In the genomic region with DNA sequence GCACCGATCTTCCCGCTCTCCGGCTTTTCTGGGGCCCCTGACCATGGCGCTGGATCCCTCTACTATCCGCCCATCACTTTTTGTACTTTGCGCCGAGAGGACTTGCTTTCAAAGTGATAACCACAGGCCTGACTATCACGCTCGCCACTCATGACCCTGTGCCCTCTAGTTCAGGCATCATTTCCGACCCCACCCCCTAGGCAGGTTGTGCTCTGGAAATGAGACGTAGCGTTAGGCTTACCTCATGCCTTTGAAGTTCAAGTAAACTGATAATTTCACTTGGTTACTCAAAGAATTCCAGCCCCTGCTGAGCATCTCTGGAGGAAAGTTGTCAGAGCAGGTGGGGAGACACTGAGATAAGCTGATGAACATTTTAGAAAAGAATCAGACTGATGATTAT, we compare ENCODE assay signal across 8 mouse cellular contexts. TPM values are rescaled to one million over a fixed set of nuclear protein-coding genes. Genes with fewer than 3 reads are reported as not detected.
DNase-seq lines count a peak whose midpoint lies in the region; ATAC-seq lines count a peak whose summit lies in the region.

No protein-coding gene starts in this region.

- H3K4me3 ChIP-seq in heart, embryonic 11.5 days (ENCODE audit: low read depth, low read length) = peak overlapping the region; percentile 71
- H3K4me3 ChIP-seq in embryonic facial prominence, embryonic 11.5 days (ENCODE audit: low read depth, low read length) = peak overlapping the region; percentile 67
- H3K4me3 ChIP-seq in liver, embryonic 16.5 days (ENCODE audit: low read depth, low read length) = peak overlapping the region; percentile 76

- no peak for DNase-seq in heart, postnatal 36 days
- no peak for DNase-seq in embryonic facial prominence, embryonic 11.5 days (ENCODE audit: low spot score)
- peak; percentile 30 to 45 for DNase-seq in spleen, postnatal 36 days (ENCODE audit: low spot score in 2 of 2)
- no peak for DNase-seq in right cerebral cortex, postnatal 4 days
- no peak for DNase-seq in embryo, embryonic 10.5 days (ENCODE audit: low spot score)

- intact Hi-C loops in heart, postnatal 36 days (cut with DNase I) = loop anchor here (2.0 kb wide), 2 partner anchors 23 to 61 kb away; partner anchors contain the start of genes Emc6, Haspin and Tax1bp3

- H3K9ac ChIP-seq in heart, embryonic 11.5 days (ENCODE audit: low read depth, low read length) = peak overlapping the region; percentile 75
- peak overlapping the region; percentile 56 for H3K9ac ChIP-seq in embryonic facial prominence, embryonic 11.5 days (replicated peaks; ENCODE audit: low read length)
- H3K9ac ChIP-seq in liver, embryonic 16.5 days (ENCODE audit: low read depth, low read length) = peak overlapping the region; percentile 82

- H3K36me3 ChIP-seq in heart, embryonic 11.5 days (ENCODE audit: control insufficient read depth, insufficient read depth, low read length) = no peaks in the 10 kb centered on the region
- H3K36me3 ChIP-seq in embryonic facial prominence, embryonic 11.5 days (replicated peaks; ENCODE audit: control insufficient read depth, insufficient read depth, low read depth, low read length) = no peaks in the 10 kb centered on the region
- no peaks in the 10 kb centered on the region for H3K36me3 ChIP-seq in liver, embryonic 16.5 days (ENCODE audit: control insufficient read depth, insufficient read depth)

- peak overlapping the region; percentile 99 for H3K4me2 ChIP-seq in heart, embryonic 11.5 days
- peak overlapping the region; percentile 97 for H3K4me2 ChIP-seq in embryonic facial prominence, embryonic 11.5 days (ENCODE audit: low read depth, low read length)
- H3K4me2 ChIP-seq in liver, embryonic 16.5 days (ENCODE audit: low read depth, low read length) = peak overlapping the region; percentile 88

- no peaks in the 10 kb centered on the region for H3K27me3 ChIP-seq in heart, embryonic 11.5 days (ENCODE audit: control insufficient read depth, insufficient read depth, low read length)
- H3K27me3 ChIP-seq in embryonic facial prominence, embryonic 11.5 days (ENCODE audit: control insufficient read depth, insufficient read depth, low read length) = no peaks in the 10 kb centered on the region
- H3K27me3 ChIP-seq in liver, embryonic 16.5 days (ENCODE audit: control insufficient read depth, insufficient read depth, low read depth, low read length) = no peaks in the 10 kb centered on the region

- H3K27ac ChIP-seq in heart, embryonic 11.5 days (ENCODE audit: low read depth, low read length) = no peak overlapping the region
- no peak overlapping the region for H3K27ac ChIP-seq in embryonic facial prominence, embryonic 11.5 days (replicated peaks; ENCODE audit: low read depth, low read length)
- H3K27ac ChIP-seq in liver, embryonic 16.5 days (ENCODE audit: low read length) = peak overlapping the region; percentile 82

- ATAC-seq in heart, embryonic 11.5 days (replicated peaks; ENCODE audit: insufficient number of reproducible peaks, low FRiP score, low TSS enrichment) = no peak
- no peak for ATAC-seq in embryonic facial prominence, embryonic 11.5 days (replicated peaks; ENCODE audit: insufficient number of reproducible peaks, low FRiP score, low TSS enrichment, low read depth)
- peak; percentile 27 for ATAC-seq in inflammation-experienced regulatory T-cells, adult 6 months
- ATAC-seq in liver, embryonic 16.5 days (ENCODE audit: low read depth) = peak; percentile 12

- no peaks in the 10 kb centered on the region for H3K4me1 ChIP-seq in heart, embryonic 11.5 days (ENCODE audit: control insufficient read depth, insufficient read depth, low read length)
- H3K4me1 ChIP-seq in embryonic facial prominence, embryonic 11.5 days (ENCODE audit: control insufficient read depth, insufficient read depth, low read length) = no peaks in the 10 kb centered on the region
- H3K4me1 ChIP-seq in liver, embryonic 16.5 days (ENCODE audit: control insufficient read depth, low read depth, low read length) = peaks cover 13% of the 10 kb centered on the region

- H3K9me3 ChIP-seq in heart, embryonic 11.5 days (replicated peaks; ENCODE audit: control insufficient read depth, low read length) = no peaks in the 10 kb centered on the region
- no peaks in the 10 kb centered on the region for H3K9me3 ChIP-seq in embryonic facial prominence, embryonic 11.5 days (replicated peaks; ENCODE audit: control insufficient read depth, low read length)
- no peaks in the 10 kb centered on the region for H3K9me3 ChIP-seq in liver, embryonic 16.5 days (replicated peaks; ENCODE audit: control insufficient read depth, low read length)

- 2% methylated on average over 12 of the region's 12 CpGs for WGBS in heart, embryonic 11.5 days (ENCODE audit: insufficient replicate concordance)
- WGBS in embryonic facial prominence, embryonic 11.5 days = 5% methylated on average over 12 of the region's 12 CpGs
- WGBS in liver, embryonic 16.5 days (ENCODE audit: insufficient replicate concordance) = under 1% methylated on average over 12 of the region's 12 CpGs

RNA-seq across cellular contexts. Expression of gene Shpk, which starts 0.6 kb away (rescaled TPM):
- 0.31 and 0.94 TPM in 2 replicates for polyA plus RNA-seq in heart, embryonic 11.5 days (2014; fragmentation: Nextera tagmentation; extraction: Ambion mirVana)
- 1 to 10 TPM; 1.3 to 1.7 TPM for total RNA-seq in heart, postnatal 36 days (2021)
- 0.93 and 1.0 TPM in 2 replicates for polyA plus RNA-seq in embryonic facial prominence, embryonic 11.5 days (2014; fragmentation: Nextera tagmentation; extraction: Ambion mirVana)
- 1 to 10 TPM; 1.7 to 3.3 (median 2.7) TPM for polyA plus RNA-seq in inflammation-experienced regulatory T-cells, adult 6 months (2017; shearing (Covaris generic))
- polyA plus RNA-seq in liver, embryonic 16.5 days (2015; fragmentation: Nextera tagmentation; extraction: Ambion mirVana) = 3.0 and 4.4 TPM in 2 replicates

RNA-seq across cellular contexts. Expression of gene Ctns, which starts 1.0 kb away (rescaled TPM):
- polyA plus RNA-seq in heart, embryonic 11.5 days (2014; fragmentation: Nextera tagmentation; extraction: Ambion mirVana) = 12.7 and 14.9 TPM in 2 replicates
- total RNA-seq in heart, postnatal 36 days (2021) = 10 to 100 TPM in 1 of 2 experiments, 1 to 10 TPM in 1; 8.3 to 13.3 TPM
- 22.4 and 22.8 TPM in 2 replicates for polyA plus RNA-seq in embryonic facial prominence, embryonic 11.5 days (2014; fragmentation: Nextera tagmentation; extraction: Ambion mirVana)
- 10 to 100 TPM in 2 of 3 experiments, 1 to 10 TPM in 1; 7.4 to 11.4 (median 11.3) TPM for polyA plus RNA-seq in inflammation-experienced regulatory T-cells, adult 6 months (2017; shearing (Covaris generic))
- polyA plus RNA-seq in liver, embryonic 16.5 days (2015; fragmentation: Nextera tagmentation; extraction: Ambion mirVana) = 8.0 and 8.6 TPM in 2 replicates

RNA-seq across cellular contexts. Expression of gene Tax1bp3, which starts 23.0 kb away (rescaled TPM):
- polyA plus RNA-seq in heart, embryonic 11.5 days (2014; fragmentation: Nextera tagmentation; extraction: Ambion mirVana) = 264 and 272 TPM in 2 replicates
- total RNA-seq in heart, postnatal 36 days (2021) = 10 to 100 TPM; 47.1 to 48.1 TPM
- polyA plus RNA-seq in embryonic facial prominence, embryonic 11.5 days (2014; fragmentation: Nextera tagmentation; extraction: Ambion mirVana) = 218 and 228 TPM in 2 replicates
- polyA plus RNA-seq in inflammation-experienced regulatory T-cells, adult 6 months (2017; shearing (Covaris generic)) = 10 to 100 TPM; 20.9 to 43.7 (median 25.2) TPM
- polyA plus RNA-seq in liver, embryonic 16.5 days (2015; fragmentation: Nextera tagmentation; extraction: Ambion mirVana) = 33.6 and 33.8 TPM in 2 replicates

RNA-seq across cellular contexts. Expression of gene Emc6, which starts 23.0 kb away (rescaled TPM):
- polyA plus RNA-seq in heart, embryonic 11.5 days (2014; fragmentation: Nextera tagmentation; extraction: Ambion mirVana) = 94.3 and 112 TPM in 2 replicates
- total RNA-seq in heart, postnatal 36 days (2021) = 10 to 100 TPM; 82.2 to 94.1 TPM
- polyA plus RNA-seq in embryonic facial prominence, embryonic 11.5 days (2014; fragmentation: Nextera tagmentation; extraction: Ambion mirVana) = 112 and 115 TPM in 2 replicates
- 10 to 100 TPM; 43.7 to 57.0 (median 49.4) TPM for polyA plus RNA-seq in inflammation-experienced regulatory T-cells, adult 6 months (2017; shearing (Covaris generic))
- polyA plus RNA-seq in liver, embryonic 16.5 days (2015; fragmentation: Nextera tagmentation; extraction: Ambion mirVana) = 69.5 and 72.1 TPM in 2 replicates

RNA-seq across cellular contexts. Expression of gene Trpv1, which starts 34.2 kb away (rescaled TPM):
- polyA plus RNA-seq in heart, embryonic 11.5 days (2014; fragmentation: Nextera tagmentation; extraction: Ambion mirVana) = 0.16 TPM in 1 of 2 replicates, not detected in the other
- not detected for total RNA-seq in heart, postnatal 36 days (2021)
- 0.15 and 0.29 TPM in 2 replicates for polyA plus RNA-seq in embryonic facial prominence, embryonic 11.5 days (2014; fragmentation: Nextera tagmentation; extraction: Ambion mirVana)
- polyA plus RNA-seq in inflammation-experienced regulatory T-cells, adult 6 months (2017; shearing (Covaris generic)) = not detected
- 0.48 and 0.65 TPM in 2 replicates for polyA plus RNA-seq in liver, embryonic 16.5 days (2015; fragmentation: Nextera tagmentation; extraction: Ambion mirVana)

Comparison
In these comparisons a context has a peak if more than half of its experiments do, and no peak if none do; other contexts are left out.
1. ATAC-seq: peak in inflammation-experienced regulatory T-cells, adult 6 months (single experiment) and liver, embryonic 16.5 days (single experiment); none in heart, embryonic 11.5 days (single experiment) and embryonic facial prominence, embryonic 11.5 days (single experiment).
2. DNase-seq: peak in spleen, postnatal 36 days (2 of 2); none in heart, postnatal 36 days (0 of 2), embryonic facial prominence, embryonic 11.5 days (single experiment), right cerebral cortex, postnatal 4 days (single experiment) and embryo, embryonic 10.5 days (single experiment).
3. Peak in every context shown above with its lines, with median percentiles within 50 percentile points of each other: H3K4me2 ChIP-seq, H3K4me3 ChIP-seq and H3K9ac ChIP-seq.